Mouse (Mus musculus) right cerebral cortex, adult 18-20 months (tissue): Measurements from ENCODE around the gene Btnl10.

Experiments used
- DNase-seq: peaks from one replicate; pipeline ENCODE4 v3.0.0; 2022; ENCODE audit warnings: mixed read lengths

Btnl10 gene

DNA sequence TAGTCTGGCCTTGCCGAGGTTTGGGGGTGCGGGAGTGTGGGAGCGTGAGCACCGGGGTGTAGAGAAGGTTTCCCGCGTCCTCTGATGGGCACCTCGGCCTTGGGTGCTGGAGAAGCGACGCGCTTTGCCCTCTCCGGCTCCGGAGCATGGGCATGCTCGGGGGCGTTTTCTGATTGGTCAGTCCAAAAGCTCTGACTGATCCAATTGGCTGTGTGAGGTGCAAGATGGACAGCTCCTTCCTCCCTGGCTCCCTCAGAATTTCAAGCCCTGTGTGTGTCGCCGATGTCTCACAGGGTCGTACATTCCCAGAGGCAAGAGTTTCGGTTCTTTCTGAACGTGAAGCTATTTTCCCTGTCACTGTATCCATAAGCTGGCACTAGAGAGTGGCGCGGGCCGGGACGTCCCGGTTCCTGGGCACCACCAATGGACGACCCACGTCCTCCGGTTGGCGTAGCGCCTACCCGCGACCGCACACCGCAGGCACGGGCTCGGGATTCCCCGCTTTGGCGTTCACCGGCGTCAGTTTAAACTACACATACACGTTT is 42.3 kb downstream of the Btnl10 start:
- peak; percentile 85 for DNase-seq

DNA sequence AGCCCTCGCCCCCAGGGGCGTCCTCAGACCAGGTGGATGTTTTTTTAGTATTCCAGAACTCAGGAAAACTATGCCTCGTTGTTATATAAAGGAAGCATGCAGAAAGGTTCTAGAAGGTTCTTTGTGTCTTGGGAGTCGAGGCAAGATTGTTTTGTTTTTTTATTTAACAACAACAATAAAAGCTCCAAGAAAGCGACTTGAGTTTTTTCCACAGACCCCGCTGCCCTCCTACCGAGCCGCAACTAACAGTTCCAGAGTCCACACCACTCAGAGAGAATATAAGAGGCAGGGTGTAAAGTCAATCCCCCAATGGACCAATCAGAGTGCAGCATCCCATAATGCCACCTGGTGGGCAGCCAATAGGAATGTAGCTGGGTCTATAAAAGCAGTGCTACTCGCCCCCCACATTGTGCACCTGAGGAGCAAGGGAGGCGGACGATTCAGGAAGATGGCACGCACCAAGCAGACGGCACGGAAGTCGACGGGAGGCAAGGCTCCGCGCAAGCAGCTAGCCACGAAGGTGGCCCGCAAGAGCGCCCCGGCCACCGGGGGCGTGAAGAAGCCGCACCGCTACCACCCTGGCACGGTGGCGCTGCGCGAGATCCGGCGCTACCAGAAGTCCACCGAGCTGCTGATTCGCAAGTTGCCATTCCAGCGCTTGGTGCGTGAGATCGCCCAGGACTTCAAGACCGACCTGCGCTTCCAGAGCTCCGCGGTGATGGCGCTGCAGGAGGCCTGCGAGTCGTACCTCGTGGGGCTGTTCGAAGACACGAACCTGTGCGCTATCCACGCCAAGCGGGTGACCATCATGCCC is 43.9 kb downstream of the Btnl10 start:
- DNase-seq, result no peak

DNA sequence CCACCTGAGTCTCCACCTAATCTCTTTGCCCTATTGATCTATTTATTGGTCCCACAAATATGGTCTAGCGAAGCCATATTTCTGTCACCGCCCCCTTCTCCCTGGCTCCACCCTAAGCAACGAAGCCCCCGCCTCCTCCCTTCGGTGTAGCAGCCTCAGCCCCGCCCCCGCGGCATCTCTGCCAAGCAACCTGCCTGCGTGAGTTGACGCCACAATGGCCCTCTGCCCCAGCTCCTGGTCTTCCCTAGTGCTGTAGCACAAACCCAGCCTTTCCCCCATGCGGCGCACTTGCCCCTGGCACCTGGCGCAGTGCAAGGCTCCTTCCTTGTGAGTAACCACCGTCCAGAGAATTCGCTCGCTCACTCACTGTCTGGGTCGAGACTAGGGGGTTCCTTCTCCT is 45.8 kb downstream of the Btnl10 start:
- DNase-seq, result no peak

DNA sequence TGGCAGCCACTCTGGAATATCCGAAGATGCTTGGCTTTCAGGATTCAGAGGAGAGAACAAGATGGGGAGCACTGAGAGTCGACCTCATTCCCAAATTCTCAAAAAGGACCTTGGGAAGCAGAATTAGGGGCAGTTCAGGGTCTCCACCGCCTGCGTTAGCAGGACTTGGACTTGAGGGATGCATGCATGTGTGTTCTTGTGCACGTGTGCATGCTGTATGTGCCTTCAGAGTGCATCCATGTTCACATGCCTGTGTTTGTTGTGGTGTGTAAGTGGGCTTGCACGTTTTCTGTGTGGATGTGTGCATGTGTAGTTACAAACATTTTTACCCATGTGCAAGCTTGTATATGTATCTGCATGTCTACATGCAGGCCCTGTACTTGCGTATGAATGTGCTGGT is 46.5 kb downstream of the Btnl10 start:
- no peak for DNase-seq

DNA sequence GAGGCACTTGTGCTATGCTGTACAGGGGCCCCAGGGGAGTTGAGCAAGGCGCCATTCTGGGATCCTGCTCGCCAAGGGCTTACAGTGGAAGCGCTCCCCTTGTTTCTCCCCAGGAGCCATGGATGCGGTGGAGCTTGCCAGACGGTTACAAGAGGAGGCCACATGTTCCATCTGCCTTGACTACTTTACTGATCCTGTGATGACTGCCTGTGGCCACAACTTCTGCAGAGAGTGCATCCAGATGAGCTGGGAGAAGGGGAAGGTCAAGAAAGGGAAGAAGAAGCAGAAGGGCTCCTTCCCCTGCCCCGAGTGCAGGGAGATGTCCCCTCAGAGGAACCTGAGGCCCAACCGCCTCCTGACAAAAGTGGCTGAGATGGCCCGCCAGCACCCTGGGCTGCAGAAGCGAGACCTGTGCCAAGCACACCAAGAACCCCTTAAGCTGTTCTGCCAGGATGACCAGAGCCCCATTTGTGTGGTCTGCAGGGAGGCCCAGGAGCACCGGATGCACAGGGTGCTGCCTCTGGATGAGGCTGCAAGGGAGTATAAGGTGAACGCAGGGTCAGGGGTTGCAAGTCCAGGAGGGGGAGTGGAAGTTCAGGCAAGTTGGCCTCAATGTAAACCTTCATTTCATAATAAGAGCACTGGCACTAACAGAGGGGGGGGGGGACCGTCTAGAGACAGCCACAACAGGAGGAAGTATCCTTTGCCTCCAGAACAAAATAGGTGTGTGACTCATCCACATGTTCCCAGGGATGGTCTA is 47.5 kb downstream of the Btnl10 start:
- no peak for DNase-seq

DNA sequence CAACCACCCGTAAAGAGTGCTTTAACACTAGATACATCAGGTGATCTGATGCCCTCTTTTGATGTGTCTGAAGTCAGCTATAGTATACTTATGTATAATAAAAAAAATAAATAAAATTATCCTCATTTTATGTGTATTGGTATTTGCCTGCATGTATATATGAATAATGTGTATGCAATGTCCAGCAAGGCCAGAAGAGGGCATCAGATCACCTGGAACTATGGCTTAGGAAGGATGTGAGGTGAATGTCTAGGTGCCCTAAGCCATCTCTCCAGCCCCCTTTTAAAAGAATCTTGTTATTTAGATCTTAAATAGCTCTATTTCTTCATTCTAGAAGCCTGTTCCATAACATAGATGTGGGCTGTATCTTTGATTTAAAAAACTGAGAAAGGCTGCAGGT is 49.6 kb downstream of the Btnl10 start:
- no peak for DNase-seq

DNA sequence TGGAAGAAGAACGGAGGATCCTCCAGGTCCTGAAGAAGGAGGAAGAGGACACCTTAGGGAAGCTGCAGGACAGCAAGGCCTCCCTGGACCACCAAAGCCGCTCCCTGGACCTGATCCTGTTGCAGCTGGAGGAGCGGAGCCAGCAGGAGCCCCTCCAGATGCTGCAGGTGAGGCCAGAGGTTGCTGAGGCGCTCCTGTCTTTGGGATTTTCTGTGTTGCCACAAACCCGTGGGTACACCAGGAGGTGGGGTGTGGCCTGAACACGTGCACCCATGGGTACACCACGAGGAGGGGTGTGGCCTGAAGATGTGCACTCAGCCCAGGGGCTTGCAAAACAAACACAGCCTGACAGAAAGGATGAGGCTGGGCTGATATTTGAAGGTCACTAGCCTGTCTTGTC is 50.8 kb downstream of the Btnl10 start:
- DNase-seq, result no peak

DNA sequence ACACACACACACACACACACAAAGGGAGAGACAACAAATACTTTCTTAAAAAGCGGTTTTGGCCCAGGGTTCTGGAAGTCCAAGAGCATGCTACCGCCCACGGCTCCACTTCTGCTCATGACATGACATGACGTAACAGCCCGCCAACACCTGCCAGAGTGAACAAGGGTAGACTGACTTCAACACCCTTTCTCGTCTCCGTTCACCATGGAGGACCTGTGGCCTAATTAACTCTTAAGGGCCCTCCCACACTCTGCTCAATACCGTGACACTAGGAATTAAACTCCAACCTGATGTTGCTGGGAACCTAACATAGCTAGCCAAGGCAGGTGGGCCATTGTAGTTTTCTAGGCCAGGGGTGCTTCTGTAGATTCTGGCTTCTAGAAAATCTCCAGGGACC is 51.3 kb downstream of the Btnl10 start:
- no peak for DNase-seq

DNA sequence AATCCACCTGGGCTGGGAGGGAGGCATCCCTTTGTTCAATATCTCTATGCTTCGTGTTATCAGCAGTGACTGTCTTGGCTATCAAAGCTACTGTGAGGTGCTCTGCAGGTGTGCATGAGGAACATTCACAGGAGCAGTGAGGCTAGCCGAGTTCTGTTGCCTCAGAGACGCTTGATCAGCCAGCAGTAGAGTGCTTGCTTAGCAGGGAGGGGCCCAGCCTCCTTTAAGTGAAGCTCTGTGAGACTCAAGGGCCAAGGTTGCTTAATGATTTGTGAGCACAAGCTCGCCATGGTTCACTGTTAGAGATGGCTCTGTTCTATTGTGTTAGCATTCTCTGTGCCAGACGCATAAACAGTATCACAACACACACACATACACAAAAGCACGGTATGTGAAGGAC is 52.0 kb downstream of the Btnl10 start:
- no peak for DNase-seq

DNA sequence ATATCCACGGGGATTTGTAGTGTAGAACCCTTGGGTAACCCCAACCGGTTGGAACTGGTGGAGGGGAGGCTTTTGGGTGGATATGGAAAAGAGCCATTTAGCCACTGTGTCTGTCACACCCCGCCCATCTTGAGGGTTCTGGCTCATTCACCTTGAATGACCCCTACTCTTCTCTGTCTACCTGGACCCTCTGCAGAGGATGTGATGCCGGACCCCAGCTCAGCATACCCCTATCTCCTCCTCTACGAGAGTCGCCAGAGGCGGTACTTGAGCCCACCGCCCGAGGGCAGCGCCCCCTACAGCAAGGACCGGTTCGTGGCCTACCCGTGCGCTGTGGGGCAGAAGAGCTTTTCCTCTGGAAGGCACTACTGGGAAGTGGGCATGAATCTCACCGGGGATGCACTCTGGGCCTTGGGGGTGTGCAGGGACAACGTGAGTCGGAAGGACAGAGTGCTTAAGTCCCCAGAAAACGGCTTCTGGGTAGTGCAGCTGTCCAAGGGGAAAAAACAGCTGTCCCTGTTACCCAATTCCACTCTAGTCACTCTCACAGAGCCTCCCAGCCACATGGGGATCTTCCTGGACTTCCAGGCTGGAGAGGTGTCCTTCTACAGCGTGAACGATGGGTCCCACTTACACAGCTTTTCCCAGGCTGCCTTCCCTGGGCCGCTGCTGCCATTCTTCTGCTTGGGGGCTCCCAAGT is 53.3 kb downstream of the Btnl10 start:
- no peak for DNase-seq

DNA sequence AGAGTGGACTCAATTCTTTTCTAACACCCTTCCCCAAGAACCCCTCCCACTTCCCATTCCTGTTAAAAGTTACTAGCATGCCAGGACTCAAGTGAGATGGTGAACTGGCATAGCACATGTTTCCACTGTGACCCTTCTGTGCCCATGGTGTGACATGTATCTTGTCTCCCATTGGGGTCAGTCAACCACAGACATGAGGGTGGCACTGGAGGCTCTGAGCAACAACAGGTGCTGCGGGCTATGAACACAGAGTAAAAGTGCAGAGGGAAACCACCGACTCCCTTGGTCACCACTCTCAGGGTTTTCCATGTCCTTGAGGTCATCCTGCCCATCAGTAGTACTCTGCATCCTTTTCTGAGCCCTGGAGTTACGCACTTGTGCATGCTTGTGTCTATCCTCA is 54.1 kb downstream of the Btnl10 start:
- DNase-seq, result no peak

DNA sequence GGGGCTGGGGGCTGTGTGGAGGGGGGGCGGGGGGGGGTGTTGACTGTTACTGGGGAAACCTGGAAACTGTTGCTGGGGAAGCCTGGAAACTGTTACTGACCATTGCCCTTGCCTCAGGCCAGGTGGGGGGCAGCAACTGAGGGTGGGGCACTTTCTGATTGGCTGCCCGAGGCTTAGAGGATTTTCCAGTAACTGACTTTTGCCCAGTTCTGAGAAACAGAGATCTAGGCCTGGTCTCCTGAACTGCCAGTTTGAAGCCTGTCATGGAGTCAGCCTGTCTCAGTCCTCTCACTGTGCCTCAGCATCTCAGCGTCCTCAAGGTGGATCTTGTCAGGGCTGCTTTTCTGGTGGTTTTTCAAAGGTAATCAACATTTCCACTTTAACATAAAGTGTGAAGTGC is 56.7 kb downstream of the Btnl10 start:
- no peak for DNase-seq
